Mouse (Mus musculus): ENCODE measurements at regions not wholly inside any gene's neighbourhood (a gene's known extent, or its start where the extent isn't known, plus 50 kb on each side); places are given as distances from the start of the nearest gene placed in this dataset.

- 70% methylated on average over 13 of the region's 13 CpGs for WGBS (ENCODE audit: insufficient replicate concordance)
- no peak overlapping the region for H3K4me3 ChIP-seq (replicated peaks)
- H3K9ac ChIP-seq: no peak overlapping the region
- no peak for DNase-seq
- no peaks in the 10 kb centered on the region for H3K4me1 ChIP-seq (replicated peaks)
- no peak for ATAC-seq (ENCODE audit: low read depth)
- no peaks in the 10 kb centered on the region for H3K36me3 ChIP-seq
- H3K27me3 ChIP-seq: no peaks in the 10 kb centered on the region
- peaks cover 3% of the 10 kb centered on the region; the same call in 1 of the 2 replicates for H3K9me3 ChIP-seq (replicated peaks)
- H3K27ac ChIP-seq: no peak overlapping the region
- no peak overlapping the region for H3K4me2 ChIP-seq
These were observed 593.2 kb downstream of the Tbc1d22a start for GRCm38 (mm10) chr15:86807296-86808080.

GRCm38 (mm10) chr15:86811821-86812220, 597.6 kb downstream of the Tbc1d22a start:
- no peaks in the 10 kb centered on the region; the same call in 1 of the 2 replicates for H3K9me3 ChIP-seq (replicated peaks)
- ATAC-seq (ENCODE audit: low read depth) (no peak), DNase-seq (no peak)
- no peaks in the 10 kb centered on the region for H3K27me3 ChIP-seq
- no peaks in the 10 kb centered on the region for H3K36me3 ChIP-seq
- WGBS (ENCODE audit: insufficient replicate concordance): 70% methylated on average over 2 of the region's 2 CpGs
- no peak overlapping the region for H3K9ac ChIP-seq
- H3K4me1 ChIP-seq (replicated peaks): no peaks in the 10 kb centered on the region
- no peak overlapping the region for H3K4me3 ChIP-seq (replicated peaks)
- H3K27ac ChIP-seq: no peak overlapping the region
- H3K4me2 ChIP-seq: no peak overlapping the region

GRCm38 (mm10) chr15:86814808-86815421, 600.7 kb downstream of the Tbc1d22a start:
- DNase-seq (no peak), ATAC-seq (ENCODE audit: low read depth) (no peak)

GRCm38 (mm10) chr15:86835996-86836395, 621.7 kb downstream of the Tbc1d22a start:
- no peak overlapping the region for H3K27ac ChIP-seq
- no peak for ATAC-seq (ENCODE audit: low read depth)

More at GRCm38 (mm10) chr15:86814808-86815421, 600.7 kb downstream of the Tbc1d22a start:
- Histone ChIP-seq H3K36me3 (no peaks in the 10 kb centered on the region), H3K27ac (no peak overlapping the region), H3K9me3 (replicated peaks) (no peaks in the 10 kb centered on the region), H3K4me2 (no peak overlapping the region), H3K4me1 (replicated peaks) (no peaks in the 10 kb centered on the region), H3K4me3 (replicated peaks) (no peak overlapping the region), H3K9ac (no peak overlapping the region), H3K27me3 (no peaks in the 10 kb centered on the region)
- 53% methylated on average over 8 of the region's 8 CpGs for WGBS (ENCODE audit: insufficient replicate concordance)

GRCm38 (mm10) chr15:86852161-86852870, 638.1 kb downstream of the Tbc1d22a start:
- Histone ChIP-seq H3K4me3 (replicated peaks) (no peak overlapping the region), H3K4me1 (replicated peaks) (no peaks in the 10 kb centered on the region), H3K27me3 (no peaks in the 10 kb centered on the region), H3K4me2 (no peak overlapping the region), H3K27ac (no peak overlapping the region), H3K9me3 (replicated peaks) (0 out of 2 replicates have a peak, but pooled peaks cover 3% of the 10 kb centered on the region), H3K9ac (no peak overlapping the region), H3K36me3 (no peaks in the 10 kb centered on the region)
- WGBS (ENCODE audit: insufficient replicate concordance): 38% methylated on average over 11 of the region's 11 CpGs
- DNase-seq (no peak), ATAC-seq (ENCODE audit: low read depth) (no peak)

More at GRCm38 (mm10) chr15:86835996-86836395, 621.7 kb downstream of the Tbc1d22a start:
- no peak overlapping the region for H3K9ac ChIP-seq
- no peaks in the 10 kb centered on the region for H3K36me3 ChIP-seq
- no peak overlapping the region for H3K4me2 ChIP-seq
- H3K27me3 ChIP-seq: no peaks in the 10 kb centered on the region
- no peak for DNase-seq
- H3K4me3 ChIP-seq (replicated peaks): no peak overlapping the region
- 0 out of 2 replicates have a peak, but pooled peaks cover 8% of the 10 kb centered on the region for H3K9me3 ChIP-seq (replicated peaks)
- 65% methylated on average over 6 of the region's 6 CpGs for WGBS (ENCODE audit: insufficient replicate concordance)
- no peaks in the 10 kb centered on the region for H3K4me1 ChIP-seq (replicated peaks)

- Histone ChIP-seq H3K9me3 (replicated peaks) (0 out of 2 replicates have a peak, but pooled peaks cover 6% of the 10 kb centered on the region), H3K36me3 (no peaks in the 10 kb centered on the region), H3K4me3 (replicated peaks) (no peak overlapping the region), H3K27ac (no peak overlapping the region), H3K27me3 (no peaks in the 10 kb centered on the region), H3K4me1 (replicated peaks) (no peaks in the 10 kb centered on the region), H3K9ac (no peak overlapping the region), H3K4me2 (no peak overlapping the region)
- no peak for DNase-seq
- no peak for ATAC-seq (ENCODE audit: low read depth)
- 8% methylated on average over 3 of the region's 3 CpGs for WGBS (ENCODE audit: insufficient replicate concordance)
These were observed 644.2 kb downstream of the Tbc1d22a start for GRCm38 (mm10) chr15:86858356-86858906.

GRCm38 (mm10) chr15:86875721-86876309, 661.6 kb downstream of the Tbc1d22a start:
- H3K4me1 ChIP-seq (replicated peaks): no peaks in the 10 kb centered on the region
- ATAC-seq (ENCODE audit: low read depth) (no peak), DNase-seq (no peak)
- 12% methylated on average over 7 of the region's 7 CpGs for WGBS (ENCODE audit: insufficient replicate concordance)
- no peaks in the 10 kb centered on the region for H3K27me3 ChIP-seq
- H3K4me3 ChIP-seq (replicated peaks): no peak overlapping the region
- no peaks in the 10 kb centered on the region for H3K36me3 ChIP-seq
- no peak overlapping the region for H3K9ac ChIP-seq
- H3K9me3 ChIP-seq (replicated peaks): no peaks in the 10 kb centered on the region
- no peak overlapping the region for H3K27ac ChIP-seq
- no peak overlapping the region for H3K4me2 ChIP-seq

- no peaks in the 10 kb centered on the region for H3K36me3 ChIP-seq
- H3K4me3 ChIP-seq (replicated peaks): no peak overlapping the region
- WGBS (ENCODE audit: insufficient replicate concordance): 55% methylated on average over 6 of the region's 6 CpGs
- H3K9ac ChIP-seq: no peak overlapping the region
- ATAC-seq (ENCODE audit: low read depth) (no peak), DNase-seq (no peak)
- H3K27ac ChIP-seq: no peak overlapping the region
- H3K9me3 ChIP-seq (replicated peaks): 0 out of 2 replicates have a peak, but pooled peaks cover 2% of the 10 kb centered on the region
- H3K4me2 ChIP-seq: no peak overlapping the region
- H3K4me1 ChIP-seq (replicated peaks): no peaks in the 10 kb centered on the region
- H3K27me3 ChIP-seq: no peaks in the 10 kb centered on the region
These were observed 647.1 kb upstream of the Fam19a5 start for GRCm38 (mm10) chr15:86896974-86897373.

- Histone ChIP-seq H3K9ac (no peak overlapping the region), H3K4me2 (no peak overlapping the region), H3K9me3 (replicated peaks) (no peaks in the 10 kb centered on the region), H3K4me3 (replicated peaks) (no peak overlapping the region), H3K27me3 (no peaks in the 10 kb centered on the region), H3K27ac (no peak overlapping the region), H3K4me1 (replicated peaks) (no peaks in the 10 kb centered on the region), H3K36me3 (no peaks in the 10 kb centered on the region)
- DNase-seq: no peak
- WGBS (ENCODE audit: insufficient replicate concordance): 67% methylated on average over 1 of the region's 1 CpGs
- no peak for ATAC-seq (ENCODE audit: low read depth)
These were observed 644.1 kb upstream of the Fam19a5 start for GRCm38 (mm10) chr15:86899961-86900360.

GRCm38 (mm10) chr15:86903006-86903405, 641.1 kb upstream of the Fam19a5 start:
- ATAC-seq (ENCODE audit: low read depth): no peak
- DNase-seq: no peak
- Histone ChIP-seq H3K9ac (no peak overlapping the region), H3K4me2 (no peak overlapping the region), H3K4me3 (replicated peaks) (no peak overlapping the region), H3K36me3 (no peaks in the 10 kb centered on the region), H3K27ac (no peak overlapping the region), H3K4me1 (replicated peaks) (no peaks in the 10 kb centered on the region), H3K9me3 (replicated peaks) (no peaks in the 10 kb centered on the region), H3K27me3 (no peaks in the 10 kb centered on the region)
- WGBS (ENCODE audit: insufficient replicate concordance): 30% methylated on average over 3 of the region's 3 CpGs

GRCm38 (mm10) chr15:86913276-86913675, 630.8 kb upstream of the Fam19a5 start:
- Histone ChIP-seq H3K4me1 (replicated peaks) (no peaks in the 10 kb centered on the region), H3K9ac (no peak overlapping the region), H3K9me3 (replicated peaks) (no peaks in the 10 kb centered on the region; the same call in 1 of the 2 replicates), H3K4me3 (replicated peaks) (no peak overlapping the region), H3K27me3 (no peaks in the 10 kb centered on the region), H3K36me3 (no peaks in the 10 kb centered on the region), H3K27ac (no peak overlapping the region), H3K4me2 (no peak overlapping the region)
- DNase-seq: no peak
- no peak for ATAC-seq (ENCODE audit: low read depth)
- 63% methylated on average over 3 of the region's 3 CpGs for WGBS (ENCODE audit: insufficient replicate concordance)
